Mouse (Mus musculus): ENCODE data around the gene Kansl1. TPM values are rescaled to one million over a fixed set of nuclear protein-coding genes. Genes with fewer than 3 reads are reported as not detected.
A peak's percentile ranks its signal among the peaks of the same experiment; 100 is the strongest.

Kansl1 gene
- 52.2 TPM for polyA plus RNA-seq (2021)

GRCm38 (mm10) chr11:104468751-104469268, at the start of gene Kansl1:
Gene Kansl1 (minus strand): TSS chr11:104468861.
- no peak for DNase-seq (ENCODE audit: low read depth, low spot score)
- ChIA-PET CTCF (no interaction called here), POLR2A (interaction anchor here (0.6 to 0.7 kb wide), 2 partner anchors 162 to 223 kb away, joined by 3 read pairs; no protein-coding TSS in a partner anchor)
- in situ Hi-C loops (cut with MboI; ENCODE audit: low pct_unique_long_range_greater_than_20kb), result loop anchor here (25.0 kb wide), 1 partner anchor 482 kb away; no protein-coding TSS in a partner anchor
- TF ChIP-seq CTCF (IDR thresholded peaks at IDR 0.05), result no peak
- ATAC-seq, result peak; percentile 69
- no peaks in the 10 kb centered on the region for H3K27me3 ChIP-seq

- H3K27me3 ChIP-seq, result no peaks in the 10 kb centered on the region
- DNase-seq (ENCODE audit: low read depth, low spot score) (no peak), ATAC-seq (no peak)
- TF ChIP-seq CTCF (IDR thresholded peaks at IDR 0.05), result no peak
- CTCF ChIA-PET, result no interaction called here
- POLR2A ChIA-PET, result no interaction called here
- in situ Hi-C loops (cut with MboI; ENCODE audit: low pct_unique_long_range_greater_than_20kb), result no loop called here
These were observed 43.8 kb upstream of the Kansl1 start for GRCm38 (mm10) chr11:104512436-104512835.

GRCm38 (mm10) chr11:104510606-104511005, 41.9 kb upstream of the Kansl1 start:
- ATAC-seq (no peak), DNase-seq (ENCODE audit: low read depth, low spot score) (no peak)
- POLR2A ChIA-PET, result no interaction called here
- peak; percentile 61 for TF ChIP-seq CTCF (IDR thresholded peaks at IDR 0.05)
- no peaks in the 10 kb centered on the region for H3K27me3 ChIP-seq
- CTCF ChIA-PET, result no interaction called here
- in situ Hi-C loops (cut with MboI; ENCODE audit: low pct_unique_long_range_greater_than_20kb), result no loop called here

GRCm38 (mm10) chr11:104508455-104508854, 39.8 kb upstream of the Kansl1 start:
- CTCF ChIA-PET, result no interaction called here
- no peaks in the 10 kb centered on the region for H3K27me3 ChIP-seq
- no peak for DNase-seq (ENCODE audit: low read depth, low spot score)
- TF ChIP-seq CTCF (IDR thresholded peaks at IDR 0.05), result no peak
- POLR2A ChIA-PET, result no interaction called here
- no peak for ATAC-seq
- in situ Hi-C loops (cut with MboI; ENCODE audit: low pct_unique_long_range_greater_than_20kb), result no loop called here

GRCm38 (mm10) chr11:104488292-104488691, 19.6 kb upstream of the Kansl1 start:
- no peak for DNase-seq (ENCODE audit: low read depth, low spot score)
- no peaks in the 10 kb centered on the region for H3K27me3 ChIP-seq
- in situ Hi-C loops (cut with MboI; ENCODE audit: low pct_unique_long_range_greater_than_20kb), result no loop called here
- TF ChIP-seq CTCF (IDR thresholded peaks at IDR 0.05), result peak; percentile 53
- no peak for ATAC-seq
- ChIA-PET CTCF (no interaction called here), POLR2A (no interaction called here)

GRCm38 (mm10) chr11:104481971-104482370, 13.3 kb upstream of the Kansl1 start:
- TF ChIP-seq CTCF (IDR thresholded peaks at IDR 0.05), result no peak
- in situ Hi-C loops (cut with MboI; ENCODE audit: low pct_unique_long_range_greater_than_20kb), result no loop called here
- H3K27me3 ChIP-seq, result peaks cover 6% of the 10 kb centered on the region
- DNase-seq (ENCODE audit: low read depth, low spot score) (no peak), ATAC-seq (no peak)
- CTCF ChIA-PET, result no interaction called here
- POLR2A ChIA-PET, result no interaction called here

- in situ Hi-C loops (cut with MboI; ENCODE audit: low pct_unique_long_range_greater_than_20kb), result no loop called here
- POLR2A ChIA-PET, result no interaction called here
- CTCF ChIA-PET, result interaction anchor here (1.0 to 1.2 kb wide), 2 partner anchors 15 to 118 kb away, joined by 3 read pairs; no protein-coding TSS in a partner anchor
- no peak for DNase-seq (ENCODE audit: low read depth, low spot score)
- ATAC-seq, result no peak
- peaks cover 9% of the 10 kb centered on the region for H3K27me3 ChIP-seq
- TF ChIP-seq CTCF (IDR thresholded peaks at IDR 0.05), result no peak
These were observed 10.8 kb upstream of the Kansl1 start for GRCm38 (mm10) chr11:104479505-104479904.

GRCm38 (mm10) chr11:104469371-104469835, 742 bp upstream of the Kansl1 start:
- TF ChIP-seq CTCF (IDR thresholded peaks at IDR 0.05), result no peak
- peak; percentile 71 for DNase-seq (ENCODE audit: low read depth, low spot score)
- in situ Hi-C loops (cut with MboI; ENCODE audit: low pct_unique_long_range_greater_than_20kb), result loop anchor here (25.0 kb wide), 1 partner anchor 482 kb away; no protein-coding TSS in a partner anchor
- ChIA-PET CTCF (no interaction called here), POLR2A (interaction anchor here (0.6 to 0.7 kb wide), 2 partner anchors 162 to 224 kb away, joined by 3 read pairs; no protein-coding TSS in a partner anchor)
- H3K27me3 ChIP-seq, result no peaks in the 10 kb centered on the region
- peak; percentile 100 for ATAC-seq

- no peaks in the 10 kb centered on the region for H3K27me3 ChIP-seq
- ATAC-seq (no peak), DNase-seq (ENCODE audit: low read depth, low spot score) (no peak)
- no peak for TF ChIP-seq CTCF (IDR thresholded peaks at IDR 0.05)
- in situ Hi-C loops (cut with MboI; ENCODE audit: low pct_unique_long_range_greater_than_20kb), result loop anchor here (25.0 kb wide), 1 partner anchor 480 kb away; no protein-coding TSS in a partner anchor
- ChIA-PET CTCF (interaction anchor here (1.6 kb wide), 1 partner anchor 142 kb away, joined by 3 read pairs; no protein-coding TSS in a partner anchor), POLR2A (no interaction called here)
These were observed 963 bp downstream of the Kansl1 start for GRCm38 (mm10) chr11:104467698-104468097.

- CTCF ChIA-PET, result interaction anchor here (1.1 to 3.2 kb wide), 7 partner anchors 11 to 146 kb away, joined by 3 to 12 read pairs (median 5); no protein-coding TSS in a partner anchor
- no peak for DNase-seq (ENCODE audit: low read depth, low spot score)
- TF ChIP-seq CTCF (IDR thresholded peaks at IDR 0.05), result peak; percentile 64
- in situ Hi-C loops (cut with MboI; ENCODE audit: low pct_unique_long_range_greater_than_20kb), result loop anchor here (25.0 kb wide), 1 partner anchor 474 kb away; no protein-coding TSS in a partner anchor
- ATAC-seq, result no peak
- POLR2A ChIA-PET, result no interaction called here
- no peaks in the 10 kb centered on the region for H3K27me3 ChIP-seq
These were observed 7.1 kb downstream of the Kansl1 start for GRCm38 (mm10) chr11:104461551-104461950.

GRCm38 (mm10) chr11:104459671-104460070, 9.0 kb downstream of the Kansl1 start:
- TF ChIP-seq CTCF (IDR thresholded peaks at IDR 0.05), result no peak
- POLR2A ChIA-PET, result interaction anchor here (0.9 kb wide), 1 partner anchor 9 kb away, joined by 3 read pairs; no protein-coding TSS in a partner anchor
- DNase-seq (ENCODE audit: low read depth, low spot score), result no peak
- no peaks in the 10 kb centered on the region for H3K27me3 ChIP-seq
- CTCF ChIA-PET, result interaction anchor here (1.0 to 5.0 kb wide), 7 partner anchors 9 to 144 kb away, joined by 3 to 38 read pairs (median 3); no protein-coding TSS in a partner anchor
- in situ Hi-C loops (cut with MboI; ENCODE audit: low pct_unique_long_range_greater_than_20kb), result loop anchor here (5.0 to 25.0 kb wide), 2 partner anchors 142 to 472 kb away; no protein-coding TSS in a partner anchor
- ATAC-seq, result no peak

Measured in Patski (cell line).